Mouse (Mus musculus) Patski (cell line): Measurements from ENCODE around the gene Polh. TPM values are rescaled to one million over a fixed set of nuclear protein-coding genes. Genes with fewer than 3 reads are reported as not detected.

ENCODE experiments used
- ATAC-seq: fragments of 100-300 bp; one replicate; pipeline ENCODE4 v1.8.0; 2021
- CTCF ChIA-PET: fragments of 350-600 bp; sonication (Branson Sonifier 250); formaldehyde crosslinking; loops from one replicate; lab custom pipeline; 2022; ENCODE audit warnings: inconsistent platforms; lab: Charles Lee
- POLR2A ChIA-PET: fragments of 350-600 bp; sonication (Branson Sonifier 250); formaldehyde crosslinking; loops from one replicate; lab custom pipeline; 2022; ENCODE audit warnings: antibody characterized with exemption, inconsistent platforms; lab: Charles Lee
- DNase-seq: peaks from one replicate; pipeline ENCODE4 v3.0.0-alpha.2; 2011; ENCODE audit warnings: low read depth, low spot score
- H3K27me3 ChIP-seq: fragments of 371-371 bp; one replicate; pipeline ENCODE4 v1.5.1; 2021
- CTCF ChIP-seq: fragments of 100-300 bp; IDR thresholded peaks from one replicate; pipeline ENCODE4 v1.5.1; 2021
- in situ Hi-C: fragments of 300-500 bp; cut with MboI; formaldehyde crosslinking; loops from 3 replicates; pipeline ENCODE4 v1.11.1; 2018; ENCODE audit warnings: low pct_unique_long_range_greater_than_20kb, mixed read lengths
- polyA plus RNA-seq: library from polyadenylated mRNA; unstranded; gene quantifications from one replicate; pipeline ENCODE4 v1.2.3, GENCODE M21; 2021

Gene Polh
- polyA plus RNA-seq, 1 experiment from 2014 or later, result 14.4 TPM

- in situ Hi-C loops, result no loop called here
- no peaks in the 10 kb centered on the region for H3K27me3 ChIP-seq
- ATAC-seq, result peak; percentile 3
- CTCF ChIA-PET, result no interaction called here
- POLR2A ChIA-PET, result no interaction called here
- no peak for DNase-seq
- TF ChIP-seq CTCF, result no peak
Observed at GRCm38 (mm10) chr17:46161179-46161578, 41.3 kb downstream of the Polh start.

GRCm38 (mm10) chr17:46160686-46161085 lies 41.8 kb downstream of the Polh start, which contains the start of gene Gtpbp2:
Gene Gtpbp2 (plus strand): TSS chr17:46161032.
- ATAC-seq, result peak; percentile 87
- no peak for TF ChIP-seq CTCF
- ChIA-PET CTCF (no interaction called here), POLR2A (no interaction called here)
- in situ Hi-C loops, result no loop called here
- peak; percentile 98 for DNase-seq
- no peaks in the 10 kb centered on the region for H3K27me3 ChIP-seq

GRCm38 (mm10) chr17:46160090-46160662 lies 42.3 kb downstream of the Polh start:
- in situ Hi-C loops, result no loop called here
- ATAC-seq (peak; percentile 58), DNase-seq (peak; percentile 71)
- TF ChIP-seq CTCF, result no peak
- ChIA-PET POLR2A (no interaction called here), CTCF (no interaction called here)
- H3K27me3 ChIP-seq, result no peaks in the 10 kb centered on the region

- ChIA-PET POLR2A (no interaction called here), CTCF (no interaction called here)
- TF ChIP-seq CTCF, result no peak
- DNase-seq, result no peak
- in situ Hi-C loops, result no loop called here
- no peaks in the 10 kb centered on the region for H3K27me3 ChIP-seq
- no peak for ATAC-seq
Observed at GRCm38 (mm10) chr17:46159236-46159635, 43.2 kb downstream of the Polh start.

- CTCF ChIA-PET, result no interaction called here
- POLR2A ChIA-PET, result no interaction called here
- TF ChIP-seq CTCF, result no peak
- DNase-seq, result no peak
- ATAC-seq, result no peak
- H3K27me3 ChIP-seq, result no peaks in the 10 kb centered on the region
- in situ Hi-C loops, result no loop called here
Observed at GRCm38 (mm10) chr17:46157131-46157530, 45.3 kb downstream of the Polh start.

GRCm38 (mm10) chr17:46156680-46157079 lies 45.8 kb downstream of the Polh start:
- TF ChIP-seq CTCF, result no peak
- ChIA-PET POLR2A (no interaction called here), CTCF (no interaction called here)
- ATAC-seq, result no peak
- H3K27me3 ChIP-seq, result no peaks in the 10 kb centered on the region
- in situ Hi-C loops, result no loop called here
- DNase-seq, result no peak

GRCm38 (mm10) chr17:46154336-46154735 lies 48.1 kb downstream of the Polh start:
- in situ Hi-C loops, result no loop called here
- H3K27me3 ChIP-seq, result no peaks in the 10 kb centered on the region
- no peak for DNase-seq
- ATAC-seq, result no peak
- no peak for TF ChIP-seq CTCF
- POLR2A ChIA-PET, result interaction anchor here (0.6 kb wide), 1 partner anchor 477 kb away, joined by 3 read pairs; no protein-coding TSS in a partner anchor
- CTCF ChIA-PET, result no interaction called here

- no peaks in the 10 kb centered on the region for H3K27me3 ChIP-seq
- ATAC-seq (peak; percentile 71), DNase-seq (peak; percentile 59)
- in situ Hi-C loops, result no loop called here
- TF ChIP-seq CTCF, result no peak
- ChIA-PET CTCF (no interaction called here), POLR2A (no interaction called here)
Observed at GRCm38 (mm10) chr17:46152847-46153782, 49.3 kb downstream of the Polh start, which contains the start of gene Mad2l1bp. Gene Mad2l1bp (minus strand): TSS chr17:46153553.

- DNase-seq (no peak), ATAC-seq (peak; percentile 32)
- CTCF ChIA-PET, result interaction anchor here (0.8 to 1.8 kb wide), 2 partner anchors 11 to 12 kb away, joined by 5 to 6 read pairs; no protein-coding TSS in a partner anchor
- POLR2A ChIA-PET, result interaction anchor here (1.0 kb wide), 1 partner anchor 19 kb away, joined by 3 read pairs; no protein-coding TSS in a partner anchor
- TF ChIP-seq CTCF, result no peak
- H3K27me3 ChIP-seq, result no peaks in the 10 kb centered on the region
- in situ Hi-C loops, result no loop called here
Observed at GRCm38 (mm10) chr17:46143578-46144423, 58.6 kb downstream of the Polh start, which contains the start of gene Rsph9. Gene Rsph9 (minus strand): TSS chr17:46144216.

GRCm38 (mm10) chr17:46139872-46140271 lies 62.6 kb downstream of the Polh start:
- ATAC-seq, result no peak

More at GRCm38 (mm10) chr17:46139872-46140271, 62.6 kb downstream of the Polh start:
- DNase-seq, result no peak
- TF ChIP-seq CTCF, result no peak
- CTCF ChIA-PET, result no interaction called here
- POLR2A ChIA-PET, result no interaction called here
- in situ Hi-C loops, result no loop called here
- no peaks in the 10 kb centered on the region for H3K27me3 ChIP-seq
